Mouse (Mus musculus): ENCODE measurements at regions not wholly inside any gene's neighbourhood (a gene's known extent, or its start where the extent isn't known, plus 50 kb on each side); places are given as distances from the start of the nearest gene placed in this dataset.

GRCm38 (mm10) chr1:189991089-189991488 is 68.9 kb upstream of the Smyd2 start:
- DNase-seq (ENCODE audit: low spot score in 2 of 2) = no peak

DNA sequence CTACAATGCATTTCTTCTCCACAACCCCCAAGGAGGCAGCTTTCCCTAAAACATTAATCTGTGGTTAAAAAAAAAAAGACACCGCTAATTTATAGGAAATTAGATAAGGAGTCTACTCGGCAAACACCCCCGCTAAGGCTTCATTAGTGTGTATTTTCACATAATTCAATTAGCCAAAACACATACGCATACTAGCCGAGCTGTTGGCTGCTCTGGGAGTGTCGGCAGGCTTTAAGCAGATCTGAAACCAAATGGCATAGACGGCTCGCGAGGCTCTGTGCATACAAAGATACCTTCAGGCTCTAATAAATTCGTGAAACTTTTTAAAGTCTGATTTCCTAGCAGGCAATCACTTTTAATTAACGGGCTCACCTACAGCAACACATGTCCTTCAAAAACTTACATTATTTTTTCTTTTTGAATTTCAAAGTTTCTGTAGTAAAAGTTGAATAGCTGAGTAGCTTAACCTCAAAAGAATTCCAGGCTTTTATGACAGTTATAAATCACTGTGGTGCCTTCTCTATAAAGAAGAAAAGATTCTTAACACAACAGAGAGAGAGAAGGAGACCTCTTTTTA is 68.0 kb upstream of the Smyd2 start:
- no peak for DNase-seq (ENCODE audit: low spot score in 2 of 2)

DNA sequence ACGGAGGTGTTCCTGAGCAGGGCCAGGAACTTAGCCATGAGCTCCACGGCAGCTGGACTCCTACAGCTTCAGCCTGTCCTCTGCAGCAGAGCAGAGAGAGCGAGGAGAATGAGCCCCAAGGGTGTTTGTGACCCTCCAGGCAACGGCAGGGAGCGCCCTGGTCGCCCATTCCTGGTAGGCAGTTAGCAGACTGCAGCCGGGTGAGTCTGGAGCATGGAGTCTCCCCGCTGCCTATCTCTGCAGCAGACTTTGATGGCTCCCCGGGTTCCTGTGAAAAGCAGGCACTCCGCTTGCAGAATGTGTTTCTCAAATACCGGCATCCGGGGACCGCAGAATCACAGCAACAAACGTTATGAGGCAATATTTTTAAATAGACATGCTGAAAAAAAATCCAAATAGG is 67.2 kb upstream of the Smyd2 start:
- no peak for DNase-seq (ENCODE audit: low spot score in 2 of 2)

DNA sequence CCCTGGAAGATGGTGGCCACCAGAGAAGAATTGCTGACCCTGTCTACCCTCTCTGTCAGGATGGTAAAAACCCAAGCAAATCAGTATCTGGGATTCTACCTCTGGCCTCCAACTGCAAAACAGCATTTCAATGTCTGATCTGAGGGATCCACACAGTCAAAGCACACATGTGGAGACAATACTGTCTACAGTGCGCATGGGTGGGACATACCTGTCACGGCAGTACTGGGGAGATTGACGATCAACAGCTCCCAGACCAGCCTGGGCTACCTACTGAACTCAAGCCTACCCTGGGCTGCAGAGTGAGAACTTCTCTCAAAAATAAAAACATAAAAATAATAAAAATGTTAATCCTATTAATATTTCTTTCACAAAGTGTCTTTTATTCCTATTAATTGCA is 66.7 kb upstream of the Smyd2 start:
- DNase-seq (ENCODE audit: low spot score in 2 of 2) = no peak

DNA sequence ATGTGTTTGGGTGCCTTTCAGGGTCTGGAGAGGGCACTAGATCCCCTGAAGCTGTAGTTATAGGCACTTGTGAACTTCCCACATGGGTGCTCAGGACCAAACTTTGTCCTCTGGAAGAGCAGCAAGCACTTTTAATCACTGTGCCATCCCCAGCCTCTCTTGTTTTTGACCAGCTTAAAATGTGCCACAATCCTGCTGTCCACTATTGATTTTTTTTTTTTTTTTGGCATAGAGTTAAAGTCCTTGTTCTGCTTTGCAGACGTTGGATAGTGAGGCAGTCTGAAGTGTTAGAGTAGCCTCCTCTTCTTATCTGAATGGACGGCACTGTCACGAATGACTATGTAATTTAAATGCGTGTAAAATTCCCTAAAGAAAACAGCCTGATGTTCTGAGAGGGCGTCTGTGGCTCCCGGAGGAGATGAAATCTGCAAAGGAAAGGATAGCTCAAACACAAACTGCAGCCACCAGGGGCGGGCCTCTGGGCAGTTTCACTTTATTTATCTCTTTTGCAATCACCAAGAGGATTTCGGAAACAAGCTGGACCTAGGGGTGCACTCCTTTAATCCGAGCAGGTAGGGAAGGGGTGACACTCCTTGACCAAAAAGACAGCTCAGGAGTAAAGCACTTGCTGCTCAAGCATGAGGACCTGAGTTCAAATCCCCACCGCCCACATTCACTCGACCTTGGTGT is 63.5 kb upstream of the Smyd2 start:
- DNase-seq (ENCODE audit: low spot score in 2 of 2) = no peak

DNA sequence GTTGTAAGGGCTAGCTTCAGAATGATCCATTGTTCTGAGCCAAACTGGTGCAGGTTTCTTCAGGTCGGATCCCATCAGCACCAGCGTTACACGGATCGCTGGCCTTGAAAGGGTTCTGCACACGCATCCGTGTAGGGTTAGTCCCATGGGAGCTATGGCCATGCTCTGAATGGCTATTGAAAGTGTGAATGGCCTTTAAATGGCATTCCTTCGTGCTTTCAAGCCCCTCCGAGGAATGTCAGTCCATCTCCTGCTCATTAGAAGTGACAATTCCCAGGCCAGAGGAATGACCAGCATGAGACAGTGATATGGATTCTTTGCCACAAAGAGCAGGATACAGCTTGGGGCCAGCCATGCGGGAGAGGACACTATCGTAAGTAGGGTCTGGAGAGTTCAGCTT is 56.1 kb upstream of the Smyd2 start:
- no peak for DNase-seq (ENCODE audit: low spot score in 2 of 2)

DNA sequence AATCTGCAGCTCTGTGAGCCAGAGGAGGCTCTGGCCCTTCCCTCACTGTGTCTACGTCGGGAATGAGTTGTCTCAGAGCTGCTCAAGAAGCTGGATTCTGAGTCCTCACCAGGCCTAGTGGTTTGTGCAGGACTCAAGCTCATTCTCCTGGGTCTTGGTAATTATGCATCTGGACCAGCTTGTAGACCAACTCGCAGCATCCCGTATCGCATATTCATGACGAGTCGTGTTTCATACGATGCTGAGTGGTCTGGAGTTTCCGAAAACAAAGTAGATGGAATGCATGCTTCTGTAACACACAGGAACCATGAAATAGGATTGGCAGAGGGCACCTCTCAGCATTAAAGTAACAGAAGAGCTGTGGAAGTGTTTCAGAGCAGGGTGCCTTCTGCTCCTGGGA is 53.5 kb upstream of the Smyd2 start:
- DNase-seq (ENCODE audit: low spot score in 2 of 2) = no peak

GRCm38 (mm10) chr1:189972790-189973406 is 50.7 kb upstream of the Smyd2 start:
- peak; percentile 48 to 86 for DNase-seq (ENCODE audit: low spot score in 2 of 2)

Measured in spleen, postnatal 10 days (tissue).